Mouse (Mus musculus) embryonic facial prominence, embryonic 11.5 days (tissue): ENCODE data around the gene Hao1. TPM values are rescaled to one million over a fixed set of nuclear protein-coding genes. Genes with fewer than 3 reads are reported as not detected.

ENCODE experiments used
- ATAC-seq: fragments of 200-750 bp; cut with Nextera tagmentation; replicated peaks from 2 replicates; pipeline ENCODE4 v1.8.0; 2017; ENCODE audit warnings: low read depth; ENCODE audit not compliant: insufficient number of reproducible peaks, low FRiP score, low TSS enrichment
- DNase-seq: peaks from one replicate; pipeline ENCODE4 v3.0.0-alpha.2; 2015; ENCODE audit warnings: low spot score
- H3K27ac ChIP-seq: fragments of 300-500 bp; sonication (generic); replicated peaks from 2 replicates; pipeline ENCODE4 v1.5.1; 2014; ENCODE audit warnings: mild to moderate bottlenecking, low read depth, low read length, control low read depth
- H3K27me3 ChIP-seq: fragments of 300-500 bp; sonication (generic); 2 replicates; pipeline ENCODE4 v1.6.1; 2014; ENCODE audit warnings: mild to moderate bottlenecking, low read length, moderate library complexity, mixed read lengths; ENCODE audit not compliant: control insufficient read depth, insufficient read depth
- H3K36me3 ChIP-seq: fragments of 300-500 bp; sonication (generic); replicated peaks from 2 replicates; pipeline ENCODE4 v1.6.1; 2014; ENCODE audit warnings: low read depth, mild to moderate bottlenecking, low read length, moderate library complexity, mixed read lengths; ENCODE audit not compliant: control insufficient read depth, insufficient read depth
- H3K4me1 ChIP-seq: fragments of 300-500 bp; sonication (generic); 2 replicates; pipeline ENCODE4 v1.6.1; 2014; ENCODE audit warnings: low read length, mixed read lengths; ENCODE audit not compliant: control insufficient read depth, insufficient read depth
- H3K4me2 ChIP-seq: fragments of 300-500 bp; sonication (generic); 2 replicates; pipeline ENCODE4 v1.6.1; 2014; ENCODE audit warnings: low read depth, mild to moderate bottlenecking, control low read depth, low read length, moderate library complexity
- H3K4me3 ChIP-seq: fragments of 300-500 bp; sonication (generic); 2 replicates; pipeline ENCODE4 v1.5.1; 2014; ENCODE audit warnings: low read depth, low read length, control low read depth
- H3K9ac ChIP-seq: fragments of 300-500 bp; sonication (generic); replicated peaks from 2 replicates; pipeline ENCODE4 v1.6.1; 2014; ENCODE audit warnings: mild to moderate bottlenecking, control low read depth, low read length
- H3K9me3 ChIP-seq: fragments of 300-500 bp; sonication (generic); replicated peaks from 2 replicates; pipeline ENCODE4 v1.6.1; 2016; ENCODE audit warnings: mild to moderate bottlenecking, low read length, inconsistent platforms, mixed read lengths; ENCODE audit not compliant: control insufficient read depth
- WGBS: fragments of 180-500 bp; shearing (Covaris S2); extraction: QIAGEN DNeasy Blood & Tissue Kit; methylation state at CpG from one replicate; pipeline ENCODE4 v1.1.7; 2014; 5-methylcytosine and 5-hydroxymethylcytosine counted together
- polyA plus RNA-seq: library from polyadenylated mRNA; unstranded; fragments of >200 nt; fragmentation: Nextera tagmentation; extraction: Ambion mirVana; gene quantifications from 2 replicates; pipeline ENCODE4 v1.2.1, GENCODE M21; 2014

Gene Hao1
- polyA plus RNA-seq, 1 experiment from 2014 or later: not detected

DNA sequence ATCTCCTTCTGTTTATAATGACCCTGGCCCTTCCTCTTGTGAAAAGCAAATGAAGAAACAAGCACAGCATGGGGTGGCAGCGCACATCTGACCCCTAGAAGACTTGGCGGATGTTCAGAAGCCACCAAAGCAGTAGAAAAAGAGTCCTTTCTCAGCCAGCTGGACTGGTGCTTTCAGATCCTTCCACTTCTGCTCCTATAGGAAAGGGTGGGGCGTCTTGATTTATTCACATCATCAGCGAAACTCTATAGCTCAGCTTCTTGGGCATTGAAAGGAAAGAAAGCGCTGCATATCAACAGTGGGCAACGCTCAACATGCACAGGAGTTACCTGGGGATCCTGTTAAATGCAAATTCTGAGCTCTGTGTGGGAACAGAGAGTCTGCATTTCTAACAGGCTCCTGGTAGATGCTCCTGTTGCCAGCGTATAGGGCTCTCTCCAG, 98.1 kb downstream of the Hao1 start:
- H3K36me3 ChIP-seq: no peaks in the 10 kb centered on the region
- 17% methylated on average over 7 of the region's 7 CpGs for WGBS
- H3K27ac ChIP-seq: no peak overlapping the region
- no peaks in the 10 kb centered on the region for H3K27me3 ChIP-seq
- DNase-seq: no peak
- no peak overlapping the region for H3K9ac ChIP-seq
- H3K4me3 ChIP-seq: no peak overlapping the region
- H3K9me3 ChIP-seq: no peaks in the 10 kb centered on the region
- H3K4me1 ChIP-seq: no peaks in the 10 kb centered on the region
- no peak overlapping the region for H3K4me2 ChIP-seq
- ATAC-seq: no peak

- Histone ChIP-seq H3K4me2 (no peak overlapping the region), H3K4me1 (no peaks in the 10 kb centered on the region), H3K27ac (no peak overlapping the region), H3K36me3 (no peaks in the 10 kb centered on the region), H3K9ac (no peak overlapping the region), H3K9me3 (no peaks in the 10 kb centered on the region), H3K4me3 (no peak overlapping the region), H3K27me3 (no peaks in the 10 kb centered on the region)
- DNase-seq: no peak
- WGBS: 82% methylated on average over 1 of the region's 1 CpGs
- ATAC-seq: no peak
Observed at GRCm38 (mm10) chr2:134452748-134453147, 101.4 kb downstream of the Hao1 start.

GRCm38 (mm10) chr2:134450976-134451375, 103.2 kb downstream of the Hao1 start:
- H3K4me1 ChIP-seq: no peaks in the 10 kb centered on the region
- H3K4me2 ChIP-seq: no peak overlapping the region
- no peaks in the 10 kb centered on the region for H3K27me3 ChIP-seq
- no peaks in the 10 kb centered on the region for H3K9me3 ChIP-seq
- H3K27ac ChIP-seq: no peak overlapping the region
- ATAC-seq: no peak
- H3K4me3 ChIP-seq: no peak overlapping the region
- DNase-seq: no peak
- no peaks in the 10 kb centered on the region for H3K36me3 ChIP-seq
- 81% methylated on average over 1 of the region's 1 CpGs for WGBS
- H3K9ac ChIP-seq: no peak overlapping the region

Other genes with a start within 250 kb of the Hao1 start
- gene Tmx4, start 89.8 kb upstream of the Hao1 start, polyA plus RNA-seq: 32.4 and 33.7 TPM in 2 replicates
- 6.6 and 7.0 TPM in 2 replicates for gene Plcb1, start 231.7 kb upstream of the Hao1 start, polyA plus RNA-seq